In genomic region chr19:61097764-61098163, GRCm38 (mm10) we compare ENCODE assay signal across 8 mouse cellular contexts. TPM values are rescaled to one million over a fixed set of nuclear protein-coding genes. Genes with fewer than 3 reads are reported as not detected.
DNase-seq lines count a peak whose midpoint lies in the region; ATAC-seq and TF ChIP-seq lines count a peak whose summit lies in the region.

No protein-coding gene starts in this region.

- DNase-seq in embryo, embryonic 10.5 days (ENCODE audit: low spot score), result peak; percentile 73
- DNase-seq in embryo, embryonic 10 days (ENCODE audit: low spot score), result no peak
- peak; percentile 78 for DNase-seq in limb, embryonic 14.5 days (ENCODE audit: low spot score)
- no peak for DNase-seq in limb, embryonic 10.5 days (ENCODE audit: low spot score)
- peak; percentile 57 for DNase-seq in adipocyte (ENCODE audit: low spot score)
- DNase-seq in ovary, adult 18-20 months (ENCODE audit: low spot score), result no peak

- H3K4me3 ChIP-seq in limb, embryonic 14.5 days (replicated peaks; ENCODE audit: low read length), result no peak overlapping the region
- H3K4me3 ChIP-seq in limb, embryonic 10.5 days, result no peak overlapping the region

- ATAC-seq in limb, embryonic 14.5 days (ENCODE audit: low FRiP score, low read depth), result no peak
- ATAC-seq in megakaryocyte-erythroid progenitor cell, adult 5-6 weeks (replicated peaks; ENCODE audit: low FRiP score, low TSS enrichment, poor library complexity, severe bottlenecking), result peak; percentile 75
- no peak for ATAC-seq in cerebellum, adult (ENCODE audit: insufficient number of reproducible peaks, low FRiP score, low TSS enrichment)

- no peaks in the 10 kb centered on the region for H3K4me1 ChIP-seq in limb, embryonic 14.5 days (ENCODE audit: control insufficient read depth, insufficient read depth, low read length)
- H3K4me1 ChIP-seq in limb, embryonic 10.5 days, result no peaks in the 10 kb centered on the region

- WGBS in limb, embryonic 14.5 days, result 29% methylated on average over 4 of the region's 4 CpGs
- 27% methylated on average over 4 of the region's 4 CpGs for WGBS in limb, embryonic 10.5 days

- no peaks in the 10 kb centered on the region for H3K36me3 ChIP-seq in limb, embryonic 14.5 days (ENCODE audit: control insufficient read depth, insufficient read depth, low read length)
- peaks cover 5% of the 10 kb centered on the region; the same call in 1 of the 2 replicates for H3K36me3 ChIP-seq in limb, embryonic 10.5 days

- H3K9ac ChIP-seq in limb, embryonic 14.5 days (ENCODE audit: low read depth, low read length, severe bottlenecking), result no peak overlapping the region

- H3K27me3 ChIP-seq in limb, embryonic 14.5 days (ENCODE audit: control insufficient read depth, insufficient read depth, low read length), result no peaks in the 10 kb centered on the region
- no peaks in the 10 kb centered on the region for H3K27me3 ChIP-seq in limb, embryonic 10.5 days (ENCODE audit: low read depth, poor library complexity, severe bottlenecking)

- no peaks in the 10 kb centered on the region for H3K9me3 ChIP-seq in limb, embryonic 14.5 days (ENCODE audit: control insufficient read depth, low read length)
- H3K9me3 ChIP-seq in limb, embryonic 10.5 days (replicated peaks), result no peaks in the 10 kb centered on the region

- no peak overlapping the region for H3K27ac ChIP-seq in limb, embryonic 14.5 days (replicated peaks; ENCODE audit: low read depth, low read length)
- H3K27ac ChIP-seq in limb, embryonic 10.5 days, result no peak overlapping the region

- no peak for TF ChIP-seq POLR2A in limb, embryonic 14.5 days (IDR thresholded peaks at IDR 0.05; ENCODE audit: borderline replicate concordance, extremely low read depth, insufficient read depth, insufficient read length)

- no peak overlapping the region for H3K4me2 ChIP-seq in limb, embryonic 14.5 days (replicated peaks; ENCODE audit: low read depth, low read length, severe bottlenecking)

RNA-seq across cellular contexts. Expression of gene Zfp950, which starts 42.9 kb away (rescaled TPM):
- polyA plus RNA-seq in limb, embryonic 14.5 days (2012; rRNA removed), result 34.9 and 56.3 TPM in 2 replicates
- 46.2 and 46.4 TPM in 2 replicates for polyA plus RNA-seq in limb, embryonic 14.5 days (2014; fragmentation: Nextera tagmentation; extraction: Ambion mirVana)
- 22.5 and 37.3 TPM in 2 replicates for polyA plus RNA-seq in limb, embryonic 10.5 days (2016; fragmentation: Nextera tagmentation; extraction: Ambion mirVana)
- 34.4 and 40.7 TPM in 2 replicates for total RNA-seq in megakaryocyte-erythroid progenitor cell, adult 5-6 weeks (2014; fragmentation: Nextera tagmentation)
- total RNA-seq in megakaryocyte-erythroid progenitor cell, adult 5-6 weeks (2017), result 27.7 and 48.3 TPM in 2 replicates

Comparison
In these comparisons a context has a peak if more than half of its experiments do, and no peak if none do; other contexts are left out.
1. DNase-seq: peak in embryo, embryonic 10.5 days (single experiment), limb, embryonic 14.5 days (single experiment) and adipocyte (single experiment); none in embryo, embryonic 10 days (single experiment), limb, embryonic 10.5 days (single experiment) and ovary, adult 18-20 months (single experiment).